Mouse (Mus musculus): Measurements from ENCODE around the gene Col19a1. TPM values are rescaled to one million over a fixed set of nuclear protein-coding genes. Genes with fewer than 3 reads are reported as not detected.

The Col19a1 gene
- polyA plus RNA-seq, 1 experiment, result 0.14 TPM

- Histone ChIP-seq H3K4me3 (ENCODE audit: extremely low read depth, insufficient read depth, insufficient read length) (no peak overlapping the region), H3K4me1 (ENCODE audit: control insufficient read depth, insufficient read depth, insufficient read length) (no peaks in the 10 kb centered on the region), H3K27me3 (ENCODE audit: control insufficient read depth, insufficient read depth, low read length) (no peaks in the 10 kb centered on the region), H3K36me3 (ENCODE audit: control insufficient read depth, insufficient read depth, low read length) (no peaks in the 10 kb centered on the region), H3K27ac (ENCODE audit: insufficient read depth, low read length) (no peak overlapping the region)
- TF ChIP-seq POLR2A (IDR thresholded peaks at IDR 0.05; ENCODE audit: low read depth, low read length), result no peak
- no peak for TF ChIP-seq CTCF (IDR thresholded peaks at IDR 0.05; ENCODE audit: extremely low read depth, insufficient read depth, insufficient read length, insufficient replicate concordance)
- WGBS, result 89% methylated on average over 13 of the region's 13 CpGs
- no peak for DNase-seq (ENCODE audit: low read depth in 1 of 2, low spot score in 2 of 2)
Measured at GRCm38 (mm10) chr1:24361990-24362635, 225.2 kb downstream of the Col19a1 start.

DNA sequence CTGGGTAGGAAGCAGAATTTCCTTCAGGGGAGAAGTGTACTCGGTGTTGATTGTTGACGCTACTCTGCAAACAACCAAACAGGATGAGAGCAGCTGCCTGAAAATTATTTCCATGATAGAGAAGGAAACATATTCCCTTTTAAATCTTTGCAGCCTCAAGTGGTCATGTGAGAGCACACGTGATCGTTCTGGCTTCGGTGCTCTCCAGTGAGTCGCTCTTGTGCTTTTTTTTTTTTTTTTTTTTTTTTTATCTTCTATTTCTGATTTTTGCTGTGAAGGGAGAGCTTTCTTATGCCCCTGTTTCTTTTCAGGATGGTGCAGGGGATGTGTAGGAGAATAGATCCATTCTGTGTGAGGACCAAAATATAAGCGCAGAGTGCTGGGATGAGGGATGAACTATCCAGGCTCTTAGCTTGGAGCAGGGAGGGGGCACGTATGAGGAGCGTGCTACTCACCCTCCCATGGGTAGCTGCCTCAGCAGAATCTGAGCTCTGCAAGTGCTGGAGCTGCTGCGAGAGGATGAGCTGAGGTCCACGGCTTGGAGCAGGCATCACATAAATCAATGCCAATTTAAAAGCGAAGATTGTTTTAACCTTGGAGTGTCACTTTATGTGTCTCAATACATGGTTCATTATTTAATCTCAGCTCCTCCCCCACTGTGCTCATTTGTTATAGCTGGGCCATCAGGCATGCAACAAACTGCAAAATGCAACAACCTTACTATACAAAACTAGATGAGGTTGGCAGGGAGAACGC lies 237.6 kb downstream of the Col19a1 start:
- no peaks in the 10 kb centered on the region for H3K27me3 ChIP-seq (ENCODE audit: control insufficient read depth, insufficient read depth, low read length)
- WGBS, result 87% methylated on average over 13 of the region's 13 CpGs
- no peak for TF ChIP-seq CTCF (IDR thresholded peaks at IDR 0.05; ENCODE audit: extremely low read depth, insufficient read depth, insufficient read length, insufficient replicate concordance)
- no peak for TF ChIP-seq POLR2A (IDR thresholded peaks at IDR 0.05; ENCODE audit: low read depth, low read length)

GRCm38 (mm10) chr1:24347621-24348160 lies 239.6 kb downstream of the Col19a1 start:
- Histone ChIP-seq H3K4me3 (ENCODE audit: extremely low read depth, insufficient read depth, insufficient read length) (no peak overlapping the region), H3K27me3 (ENCODE audit: control insufficient read depth, insufficient read depth, low read length) (no peaks in the 10 kb centered on the region), H3K27ac (ENCODE audit: insufficient read depth, low read length) (no peak overlapping the region), H3K4me1 (ENCODE audit: control insufficient read depth, insufficient read depth, insufficient read length) (no peaks in the 10 kb centered on the region), H3K36me3 (ENCODE audit: control insufficient read depth, insufficient read depth, low read length) (no peaks in the 10 kb centered on the region)
- no peak for TF ChIP-seq CTCF (IDR thresholded peaks at IDR 0.05; ENCODE audit: extremely low read depth, insufficient read depth, insufficient read length, insufficient replicate concordance)
- TF ChIP-seq POLR2A (IDR thresholded peaks at IDR 0.05; ENCODE audit: low read depth, low read length), result no peak
- DNase-seq (ENCODE audit: low read depth in 1 of 2, low spot score in 2 of 2), result no peak
- WGBS, result 73% methylated on average over 5 of the region's 5 CpGs

More for the DNA sequence above, 237.6 kb downstream of the Col19a1 start:
- Histone ChIP-seq H3K4me1 (ENCODE audit: control insufficient read depth, insufficient read depth, insufficient read length) (no peaks in the 10 kb centered on the region), H3K27ac (ENCODE audit: insufficient read depth, low read length) (no peak overlapping the region), H3K4me3 (ENCODE audit: extremely low read depth, insufficient read depth, insufficient read length) (no peak overlapping the region), H3K36me3 (ENCODE audit: control insufficient read depth, insufficient read depth, low read length) (no peaks in the 10 kb centered on the region)
- no peak for DNase-seq (ENCODE audit: low read depth in 1 of 2, low spot score in 2 of 2)

DNA sequence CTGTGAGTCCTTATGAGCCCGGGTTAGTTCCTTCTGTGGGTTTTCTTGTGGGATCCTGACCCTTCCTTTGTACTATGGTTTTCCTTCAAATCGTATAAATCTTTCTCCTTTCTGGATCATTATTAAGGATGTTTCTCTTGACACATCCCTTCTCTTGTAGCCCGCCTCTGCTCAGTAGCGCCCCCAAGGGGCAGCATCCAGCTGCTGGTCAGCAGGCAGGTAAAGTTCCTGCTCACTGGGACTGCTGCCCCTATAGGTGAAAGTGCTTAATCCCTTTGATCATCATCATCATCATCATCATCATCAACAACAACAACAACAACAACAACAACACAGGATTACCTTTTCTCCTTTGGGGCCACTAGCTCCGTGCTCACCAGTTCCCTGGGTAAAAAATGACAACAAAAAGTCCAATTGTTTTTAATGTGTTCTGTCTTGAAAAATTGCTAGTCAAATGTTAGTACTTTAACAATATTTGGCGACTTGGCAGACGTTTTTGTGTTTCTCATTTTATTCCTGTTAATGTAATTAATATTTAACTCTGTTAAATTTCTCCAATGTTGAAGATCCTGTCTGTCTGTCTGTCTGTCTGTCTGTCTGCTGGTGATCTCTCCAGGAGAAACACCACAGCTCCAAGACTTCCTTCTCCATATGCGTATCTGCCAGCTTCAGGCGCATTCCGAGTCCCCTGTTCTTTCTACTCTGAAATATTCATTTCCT lies 249.6 kb downstream of the Col19a1 start:
- 79% methylated on average over 10 of the region's 10 CpGs for WGBS
- DNase-seq (ENCODE audit: low read depth in 1 of 2, low spot score in 2 of 2), result no peak

GRCm38 (mm10) chr1:24336051-24336450 lies 251.2 kb downstream of the Col19a1 start:
- no peaks in the 10 kb centered on the region for H3K36me3 ChIP-seq (ENCODE audit: control insufficient read depth, insufficient read depth, low read length)
- WGBS, result 85% methylated on average over 3 of the region's 3 CpGs
- DNase-seq (ENCODE audit: low read depth in 1 of 2, low spot score in 2 of 2), result no peak
- no peaks in the 10 kb centered on the region for H3K27me3 ChIP-seq (ENCODE audit: control insufficient read depth, insufficient read depth, low read length)
- no peak overlapping the region for H3K27ac ChIP-seq (ENCODE audit: insufficient read depth, low read length)
- no peak overlapping the region for H3K4me3 ChIP-seq (ENCODE audit: extremely low read depth, insufficient read depth, insufficient read length)
- H3K4me1 ChIP-seq (ENCODE audit: control insufficient read depth, insufficient read depth, insufficient read length), result no peaks in the 10 kb centered on the region
- TF ChIP-seq CTCF (IDR thresholded peaks at IDR 0.05; ENCODE audit: extremely low read depth, insufficient read depth, insufficient read length, insufficient replicate concordance) (no peak), POLR2A (IDR thresholded peaks at IDR 0.05; ENCODE audit: low read depth, low read length) (no peak)

More for the DNA sequence above, 249.6 kb downstream of the Col19a1 start:
- Histone ChIP-seq H3K27ac (ENCODE audit: insufficient read depth, low read length) (no peak overlapping the region), H3K36me3 (ENCODE audit: control insufficient read depth, insufficient read depth, low read length) (no peaks in the 10 kb centered on the region), H3K4me1 (ENCODE audit: control insufficient read depth, insufficient read depth, insufficient read length) (no peaks in the 10 kb centered on the region), H3K27me3 (ENCODE audit: control insufficient read depth, insufficient read depth, low read length) (no peaks in the 10 kb centered on the region), H3K4me3 (ENCODE audit: extremely low read depth, insufficient read depth, insufficient read length) (no peak overlapping the region)
- no peak for TF ChIP-seq CTCF (IDR thresholded peaks at IDR 0.05; ENCODE audit: extremely low read depth, insufficient read depth, insufficient read length, insufficient replicate concordance)
- no peak for TF ChIP-seq POLR2A (IDR thresholded peaks at IDR 0.05; ENCODE audit: low read depth, low read length)

GRCm38 (mm10) chr1:24316961-24317589 lies 270.2 kb downstream of the Col19a1 start:
- WGBS, result 80% methylated on average over 6 of the region's 6 CpGs
- Histone ChIP-seq H3K4me1 (ENCODE audit: control insufficient read depth, insufficient read depth, insufficient read length) (no peaks in the 10 kb centered on the region), H3K4me3 (ENCODE audit: extremely low read depth, insufficient read depth, insufficient read length) (no peak overlapping the region), H3K36me3 (ENCODE audit: control insufficient read depth, insufficient read depth, low read length) (no peaks in the 10 kb centered on the region), H3K27me3 (ENCODE audit: control insufficient read depth, insufficient read depth, low read length) (no peaks in the 10 kb centered on the region), H3K27ac (ENCODE audit: insufficient read depth, low read length) (no peak overlapping the region)
- TF ChIP-seq POLR2A (IDR thresholded peaks at IDR 0.05; ENCODE audit: low read depth, low read length) (no peak), CTCF (IDR thresholded peaks at IDR 0.05; ENCODE audit: extremely low read depth, insufficient read depth, insufficient read length, insufficient replicate concordance) (no peak)
- DNase-seq (ENCODE audit: low read depth in 1 of 2, low spot score in 2 of 2), result no peak
